Mouse (Mus musculus): Measurements from ENCODE around the gene Krtap19-5. TPM values are rescaled to one million over a fixed set of nuclear protein-coding genes. Genes with fewer than 3 reads are reported as not detected.

Gene Krtap19-5
- total RNA-seq (2021) (not detected), polyA plus RNA-seq (2012; rRNA removed) (not detected in 2 replicates)
- long read RNA-seq: 0 reads

- intact Hi-C loops (cut with DNase I): no loop called here
- no peak within 1 kb of the TSS for H3K9ac ChIP-seq (ENCODE audit: low read depth, low read length)
- H3K36me3 ChIP-seq (ENCODE audit: control insufficient read depth, insufficient read depth, low read length): no peaks in the 10 kb centered on the region
- H3K27me3 ChIP-seq (ENCODE audit: control insufficient read depth, insufficient read depth, low read length): no peaks in the 10 kb centered on the region
- no peaks in the 10 kb centered on the region for H3K4me1 ChIP-seq (ENCODE audit: control insufficient read depth, insufficient read depth, low read length)
- H3K79me2 ChIP-seq (replicated peaks; ENCODE audit: control insufficient read depth, insufficient read depth, low read length): no peaks in the 10 kb centered on the region
- 85% methylated on average over 6 of the region's 6 CpGs for WGBS
- DNase-seq: no peak
- TF ChIP-seq POLR2A (IDR thresholded peaks at IDR 0.05; ENCODE audit: insufficient read depth, low read depth, low read length) (no peak), EP300 (IDR thresholded peaks at IDR 0.05; ENCODE audit: insufficient read depth, low read depth, low read length) (no peak), CTCF (IDR thresholded peaks at IDR 0.05) (no peak)
- no peak within 1 kb of the TSS for H3K27ac ChIP-seq
- H3K4me3 ChIP-seq: no peak within 1 kb of the TSS
Observed at GRCm38 (mm10) chr16:88896357-88896756, at the start of gene Krtap19-5. Krtap19-5 (minus strand) TSS chr16:88896457.

DNA sequence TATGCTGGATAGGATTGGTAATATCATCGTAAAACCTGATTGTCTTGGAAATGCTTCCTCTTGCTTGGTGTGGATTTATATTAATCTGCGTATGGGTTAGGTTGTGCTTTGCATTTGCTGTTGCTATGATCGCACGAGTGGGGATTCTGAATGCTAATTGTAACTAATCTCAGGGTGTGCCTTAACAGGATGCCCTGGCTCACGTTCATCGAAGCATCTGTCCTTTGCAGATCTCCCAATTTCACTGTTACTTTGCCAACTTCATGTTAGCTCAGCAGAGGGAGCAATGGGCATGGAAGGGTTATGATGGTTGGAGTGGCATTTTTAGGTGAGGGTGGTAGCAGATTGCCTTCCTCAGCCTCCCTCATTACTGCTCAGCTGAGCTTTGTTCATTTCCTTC, 44.8 kb upstream of the Krtap19-5 start:
- no peak overlapping the region for H3K9ac ChIP-seq (ENCODE audit: low read depth, low read length)
- WGBS: 76% methylated on average over 6 of the region's 6 CpGs
- H3K36me3 ChIP-seq (ENCODE audit: control insufficient read depth, insufficient read depth, low read length): no peaks in the 10 kb centered on the region
- intact Hi-C loops (cut with DNase I): loop anchor here (5.0 kb wide), 1 partner anchor 664 kb away; no protein-coding TSS in a partner anchor
- no peak overlapping the region for H3K4me3 ChIP-seq
- H3K79me2 ChIP-seq (replicated peaks; ENCODE audit: control insufficient read depth, insufficient read depth, low read length): no peaks in the 10 kb centered on the region
- H3K27me3 ChIP-seq (ENCODE audit: control insufficient read depth, insufficient read depth, low read length): no peaks in the 10 kb centered on the region
- H3K4me1 ChIP-seq (ENCODE audit: control insufficient read depth, insufficient read depth, low read length): no peaks in the 10 kb centered on the region
- TF ChIP-seq POLR2A (IDR thresholded peaks at IDR 0.05; ENCODE audit: insufficient read depth, low read depth, low read length) (no peak), EP300 (IDR thresholded peaks at IDR 0.05; ENCODE audit: insufficient read depth, low read depth, low read length) (no peak), CTCF (IDR thresholded peaks at IDR 0.05) (no peak)
- no peak for DNase-seq
- no peak overlapping the region for H3K27ac ChIP-seq

- intact Hi-C loops (cut with DNase I): no loop called here
Observed at GRCm38 (mm10) chr16:88938252-88938651, 42.0 kb upstream of the Krtap19-5 start.

DNA sequence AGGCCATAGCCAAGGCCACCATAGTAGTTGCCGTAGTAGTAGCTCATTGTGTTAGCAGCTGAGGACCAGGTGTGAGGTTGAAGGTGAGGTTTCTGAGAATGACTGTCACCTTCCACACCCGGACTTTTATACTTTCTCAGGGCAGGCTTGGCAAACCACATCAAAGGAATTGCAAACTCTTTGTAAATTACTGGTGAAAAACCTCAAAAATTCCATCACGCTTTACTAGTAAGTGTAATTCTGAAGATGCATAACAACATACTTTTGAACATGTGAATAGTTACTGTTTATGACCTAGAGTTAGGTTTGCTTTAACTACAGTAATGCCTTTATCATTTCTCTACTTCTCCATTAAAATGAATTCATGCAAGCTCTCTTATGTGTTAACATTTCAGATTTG, 35.9 kb upstream of the Krtap19-5 start, which contains the start of gene Krtap19-9b:
Gene Krtap19-9b (minus strand): TSS at position 101 of the 400 bp plus-strand sequence.
- no peak within 1 kb of the TSS for H3K9ac ChIP-seq (ENCODE audit: low read depth, low read length)
- 86% methylated on average over 3 of the region's 3 CpGs for WGBS
- H3K4me3 ChIP-seq: no peak within 1 kb of the TSS
- H3K79me2 ChIP-seq (replicated peaks; ENCODE audit: control insufficient read depth, insufficient read depth, low read length): no peaks in the 10 kb centered on the region
- no peaks in the 10 kb centered on the region for H3K4me1 ChIP-seq (ENCODE audit: control insufficient read depth, insufficient read depth, low read length)
- TF ChIP-seq CTCF (IDR thresholded peaks at IDR 0.05) (no peak), POLR2A (IDR thresholded peaks at IDR 0.05; ENCODE audit: insufficient read depth, low read depth, low read length) (no peak), EP300 (IDR thresholded peaks at IDR 0.05; ENCODE audit: insufficient read depth, low read depth, low read length) (no peak)
- no peaks in the 10 kb centered on the region for H3K36me3 ChIP-seq (ENCODE audit: control insufficient read depth, insufficient read depth, low read length)
- DNase-seq: no peak
- no peak within 1 kb of the TSS for H3K27ac ChIP-seq
- intact Hi-C loops (cut with DNase I): no loop called here
- no peaks in the 10 kb centered on the region for H3K27me3 ChIP-seq (ENCODE audit: control insufficient read depth, insufficient read depth, low read length)

More at GRCm38 (mm10) chr16:88938252-88938651, 42.0 kb upstream of the Krtap19-5 start:
- no peaks in the 10 kb centered on the region for H3K4me1 ChIP-seq (ENCODE audit: control insufficient read depth, insufficient read depth, low read length)
- H3K9ac ChIP-seq (ENCODE audit: low read depth, low read length): no peak overlapping the region
- H3K79me2 ChIP-seq (replicated peaks; ENCODE audit: control insufficient read depth, insufficient read depth, low read length): no peaks in the 10 kb centered on the region
- H3K27ac ChIP-seq: no peak overlapping the region
- H3K27me3 ChIP-seq (ENCODE audit: control insufficient read depth, insufficient read depth, low read length): no peaks in the 10 kb centered on the region
- TF ChIP-seq EP300 (IDR thresholded peaks at IDR 0.05; ENCODE audit: insufficient read depth, low read depth, low read length): no peak
- TF ChIP-seq CTCF (IDR thresholded peaks at IDR 0.05): peak; percentile 23
- no peak for TF ChIP-seq POLR2A (IDR thresholded peaks at IDR 0.05; ENCODE audit: insufficient read depth, low read depth, low read length)
- no peaks in the 10 kb centered on the region for H3K36me3 ChIP-seq (ENCODE audit: control insufficient read depth, insufficient read depth, low read length)
- no peak for DNase-seq
- no peak overlapping the region for H3K4me3 ChIP-seq
- 75% methylated on average over 7 of the region's 7 CpGs for WGBS

- no peaks in the 10 kb centered on the region for H3K36me3 ChIP-seq (ENCODE audit: control insufficient read depth, insufficient read depth, low read length)
- H3K4me3 ChIP-seq: no peak overlapping the region
- intact Hi-C loops (cut with DNase I): no loop called here
- TF ChIP-seq CTCF (IDR thresholded peaks at IDR 0.05): no peak
- no peak for TF ChIP-seq POLR2A (IDR thresholded peaks at IDR 0.05; ENCODE audit: insufficient read depth, low read depth, low read length)
- TF ChIP-seq EP300 (IDR thresholded peaks at IDR 0.05; ENCODE audit: insufficient read depth, low read depth, low read length): no peak
- H3K27me3 ChIP-seq (ENCODE audit: control insufficient read depth, insufficient read depth, low read length): no peaks in the 10 kb centered on the region
- no peaks in the 10 kb centered on the region for H3K4me1 ChIP-seq (ENCODE audit: control insufficient read depth, insufficient read depth, low read length)
- no peak overlapping the region for H3K9ac ChIP-seq (ENCODE audit: low read depth, low read length)
- H3K27ac ChIP-seq: no peak overlapping the region
- 77% methylated on average over 6 of the region's 6 CpGs for WGBS
- H3K79me2 ChIP-seq (replicated peaks; ENCODE audit: control insufficient read depth, insufficient read depth, low read length): no peaks in the 10 kb centered on the region
- no peak for DNase-seq
Observed at GRCm38 (mm10) chr16:88886870-88887269, 9.4 kb downstream of the Krtap19-5 start.

- 68% methylated on average over 5 of the region's 5 CpGs for WGBS
Observed at GRCm38 (mm10) chr16:88884989-88885388, 11.3 kb downstream of the Krtap19-5 start, which contains the start of gene Krtap19-4. Krtap19-4 (minus strand) TSS chr16:88885089.

More at GRCm38 (mm10) chr16:88884989-88885388, 11.3 kb downstream of the Krtap19-5 start, which contains the start of gene Krtap19-4:
- intact Hi-C loops (cut with DNase I): no loop called here
- Histone ChIP-seq H3K27ac (no peak within 1 kb of the TSS), H3K36me3 (ENCODE audit: control insufficient read depth, insufficient read depth, low read length) (no peaks in the 10 kb centered on the region), H3K4me1 (ENCODE audit: control insufficient read depth, insufficient read depth, low read length) (no peaks in the 10 kb centered on the region), H3K27me3 (ENCODE audit: control insufficient read depth, insufficient read depth, low read length) (no peaks in the 10 kb centered on the region), H3K9ac (ENCODE audit: low read depth, low read length) (no peak within 1 kb of the TSS), H3K79me2 (replicated peaks; ENCODE audit: control insufficient read depth, insufficient read depth, low read length) (no peaks in the 10 kb centered on the region), H3K4me3 (no peak within 1 kb of the TSS)
- no peak for DNase-seq
- TF ChIP-seq EP300 (IDR thresholded peaks at IDR 0.05; ENCODE audit: insufficient read depth, low read depth, low read length): no peak
- TF ChIP-seq POLR2A (IDR thresholded peaks at IDR 0.05; ENCODE audit: insufficient read depth, low read depth, low read length): no peak
- TF ChIP-seq CTCF (IDR thresholded peaks at IDR 0.05): no peak
